Mouse (Mus musculus) intestine, embryonic 16.5 days (tissue): ENCODE data around the gene Gna13. TPM values are rescaled to one million over a fixed set of nuclear protein-coding genes. Genes with fewer than 3 reads are reported as not detected.
A peak's percentile ranks its signal among the peaks of the same experiment; 100 is the strongest.

Experiments used
- ATAC-seq: fragments of 200-750 bp; cut with Nextera tagmentation; 2 replicates; pipeline ENCODE4 v1.8.0; 2017; ENCODE audit warnings: moderate TSS enrichment, moderate library complexity
- H3K27ac ChIP-seq: fragments of 300-500 bp; sonication (generic); 2 replicates; pipeline ENCODE4 v1.5.1; 2014; ENCODE audit warnings: mild to moderate bottlenecking, low read length
- H3K27me3 ChIP-seq: fragments of 300-500 bp; sonication (generic); replicated peaks from 2 replicates; pipeline ENCODE4 v1.6.1; 2014; ENCODE audit warnings: low read length, control low read depth, mixed read lengths; ENCODE audit not compliant: control insufficient read depth, insufficient read depth
- H3K36me3 ChIP-seq: fragments of 300-500 bp; sonication (generic); 2 replicates; pipeline ENCODE4 v1.6.1; 2014; ENCODE audit warnings: low read length, control low read depth; ENCODE audit not compliant: control insufficient read depth, insufficient read depth
- H3K4me1 ChIP-seq: fragments of 300-500 bp; sonication (generic); 2 replicates; pipeline ENCODE4 v1.6.1; 2014; ENCODE audit warnings: low read length, control low read depth, mixed read lengths; ENCODE audit not compliant: control insufficient read depth, insufficient read depth
- H3K4me2 ChIP-seq: fragments of 300-500 bp; sonication (generic); 2 replicates; pipeline ENCODE4 v1.6.1; 2014; ENCODE audit warnings: low read depth, low read length, control low read depth
- H3K4me3 ChIP-seq: fragments of 300-500 bp; sonication (generic); 2 replicates; pipeline ENCODE4 v1.5.1; 2014; ENCODE audit warnings: mild to moderate bottlenecking, low read length
- H3K9ac ChIP-seq: fragments of 300-500 bp; sonication (generic); 2 replicates; pipeline ENCODE4 v1.6.1; 2014; ENCODE audit warnings: low read depth, low read length
- H3K9me3 ChIP-seq: fragments of 300-500 bp; sonication (generic); 2 replicates; pipeline ENCODE4 v1.6.1; 2016; ENCODE audit warnings: low read length, control low read depth; ENCODE audit not compliant: control insufficient read depth
- WGBS: fragments of 180-500 bp; shearing (Covaris S2); extraction: QIAGEN DNeasy Blood & Tissue Kit; methylation state at CpG from one replicate; pipeline ENCODE4 v1.1.7; 2014; 5-methylcytosine and 5-hydroxymethylcytosine counted together
- polyA plus RNA-seq: library from polyadenylated mRNA; unstranded; fragments of >200 nt; fragmentation: Nextera tagmentation; extraction: Ambion mirVana; gene quantifications from 2 replicates; pipeline ENCODE4 v1.2.1, GENCODE M21; 2015

The Gna13 gene
- polyA plus RNA-seq, 1 experiment from 2014 or later = 36.1 TPM

GRCm38 (mm10) chr11:109355771-109356388, 6.8 kb upstream of the Gna13 start:
- Histone ChIP-seq H3K4me2 (no peak overlapping the region), H3K27ac (peak overlapping the region; percentile 43)
- no peak for ATAC-seq

DNA sequence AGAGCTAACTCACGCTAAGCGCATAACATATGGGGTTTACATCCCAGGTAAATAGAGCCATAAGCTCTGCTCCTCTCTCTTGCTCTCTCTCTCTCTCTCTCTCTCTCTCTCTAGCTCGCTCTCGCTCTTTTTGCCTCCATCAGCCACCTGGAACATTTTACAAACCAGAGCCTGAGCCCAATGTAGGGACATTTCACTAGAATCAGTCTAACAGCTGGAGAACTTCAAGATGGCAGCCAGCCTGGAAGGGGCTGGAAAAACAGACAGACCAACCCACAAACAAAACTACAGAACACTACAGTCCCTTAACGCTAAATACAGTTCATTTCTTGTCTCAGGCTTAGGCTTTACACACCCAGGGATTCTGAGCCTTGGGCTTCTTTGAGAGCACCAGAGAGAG, 5.5 kb upstream of the Gna13 start:
- Histone ChIP-seq H3K9ac (no peak overlapping the region), H3K27ac (peak overlapping the region; percentile 30; the same call in 1 of the 2 replicates), H3K4me1 (peaks cover 49% of the 10 kb centered on the region), H3K4me3 (no peak overlapping the region), H3K36me3 (no peaks in the 10 kb centered on the region), H3K9me3 (no peaks in the 10 kb centered on the region), H3K4me2 (no peak overlapping the region), H3K27me3 (no peaks in the 10 kb centered on the region)
- 66% methylated on average over 5 of the region's 5 CpGs for whole genome bisulfite sequencing
- no peak for ATAC-seq

More at GRCm38 (mm10) chr11:109355771-109356388, 6.8 kb upstream of the Gna13 start:
- Histone ChIP-seq H3K4me3 (no peak overlapping the region), H3K36me3 (no peaks in the 10 kb centered on the region), H3K27me3 (no peaks in the 10 kb centered on the region), H3K9ac (peak overlapping the region; percentile 11; the same call in 1 of the 2 replicates), H3K9me3 (no peaks in the 10 kb centered on the region), H3K4me1 (peaks cover 43% of the 10 kb centered on the region)
- 46% methylated on average over 16 of the region's 16 CpGs for WGBS

GRCm38 (mm10) chr11:109358549-109358948, 4.1 kb upstream of the Gna13 start:
- H3K27me3 ChIP-seq = no peaks in the 10 kb centered on the region
- H3K4me1 ChIP-seq = peaks cover 44% of the 10 kb centered on the region
- peak overlapping the region; percentile 84 for H3K27ac ChIP-seq
- no peak overlapping the region for H3K4me2 ChIP-seq
- no peak overlapping the region for H3K4me3 ChIP-seq
- H3K9ac ChIP-seq = no peak overlapping the region
- 43% methylated on average over 3 of the region's 3 CpGs for WGBS
- no peaks in the 10 kb centered on the region for H3K36me3 ChIP-seq
- ATAC-seq = no peak
- H3K9me3 ChIP-seq = no peaks in the 10 kb centered on the region

DNA sequence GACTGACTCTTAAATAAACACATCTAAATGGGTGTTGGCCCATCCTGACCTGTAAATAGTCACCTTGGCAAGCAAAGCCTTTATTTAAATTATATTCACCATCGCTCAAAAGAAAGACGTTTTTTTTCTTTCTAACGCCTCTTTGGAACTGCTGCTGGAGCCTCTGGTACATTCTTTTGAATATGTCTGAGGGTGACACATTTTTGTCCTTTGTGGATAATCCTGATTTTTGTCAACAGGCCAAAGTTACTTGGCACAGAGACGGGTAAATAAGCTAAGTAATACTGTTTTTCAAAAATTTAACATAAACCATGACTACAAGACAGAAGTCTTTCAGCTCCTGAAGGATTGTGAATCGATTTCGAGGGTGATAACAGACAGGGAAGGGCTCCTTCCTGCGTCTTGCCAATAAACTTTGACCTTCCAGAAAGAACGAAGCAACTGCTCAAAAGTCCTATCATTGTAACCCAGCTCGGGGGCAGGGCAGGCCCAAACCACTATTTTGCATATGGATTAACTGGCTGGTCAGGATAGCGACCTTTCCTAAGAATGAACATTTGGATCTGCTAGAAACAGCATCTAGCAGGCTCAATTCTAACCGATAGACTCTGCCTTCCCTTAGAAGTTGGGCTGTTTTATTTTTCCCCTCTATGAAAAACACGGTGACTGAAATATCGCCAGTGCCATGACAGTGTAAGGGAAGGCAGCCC, 3.4 kb upstream of the Gna13 start:
- Histone ChIP-seq H3K9me3 (no peaks in the 10 kb centered on the region), H3K4me3 (no peak overlapping the region), H3K4me2 (0 out of 2 replicates have a peak overlapping the region, but pooled peaks have one; percentile 5), H3K36me3 (no peaks in the 10 kb centered on the region), H3K27me3 (no peaks in the 10 kb centered on the region), H3K9ac (peak overlapping the region; percentile 13; the same call in 1 of the 2 replicates), H3K27ac (peak overlapping the region; percentile 84), H3K4me1 (peaks cover 38% of the 10 kb centered on the region)
- ATAC-seq = no peak
- 45% methylated on average over 13 of the region's 13 CpGs for WGBS

- no peak for ATAC-seq
- H3K27ac ChIP-seq = no peak overlapping the region
- no peak overlapping the region for H3K4me3 ChIP-seq
- 78% methylated on average over 6 of the region's 6 CpGs for WGBS
- no peak overlapping the region for H3K4me2 ChIP-seq
- H3K27me3 ChIP-seq = no peaks in the 10 kb centered on the region
- no peaks in the 10 kb centered on the region for H3K36me3 ChIP-seq
- no peaks in the 10 kb centered on the region for H3K9me3 ChIP-seq
- peaks cover 47% of the 10 kb centered on the region for H3K4me1 ChIP-seq
- H3K9ac ChIP-seq = no peak overlapping the region
Measured at GRCm38 (mm10) chr11:109360102-109360501, 2.5 kb upstream of the Gna13 start.

- no peaks in the 10 kb centered on the region for H3K9me3 ChIP-seq
- H3K4me2 ChIP-seq = no peak overlapping the region
- peaks cover 50% of the 10 kb centered on the region for H3K4me1 ChIP-seq
- 0 out of 2 replicates have a peak overlapping the region, but pooled peaks have one; percentile 87 for H3K27ac ChIP-seq
- H3K36me3 ChIP-seq = peaks cover under 1% of the 10 kb centered on the region; the same call in 1 of the 2 replicates
- H3K27me3 ChIP-seq = no peaks in the 10 kb centered on the region
- H3K9ac ChIP-seq = no peak overlapping the region
- ATAC-seq = no peak
- H3K4me3 ChIP-seq = no peak overlapping the region
- WGBS = 54% methylated on average over 12 of the region's 12 CpGs
Measured at GRCm38 (mm10) chr11:109360581-109361040, 2.0 kb upstream of the Gna13 start.

DNA sequence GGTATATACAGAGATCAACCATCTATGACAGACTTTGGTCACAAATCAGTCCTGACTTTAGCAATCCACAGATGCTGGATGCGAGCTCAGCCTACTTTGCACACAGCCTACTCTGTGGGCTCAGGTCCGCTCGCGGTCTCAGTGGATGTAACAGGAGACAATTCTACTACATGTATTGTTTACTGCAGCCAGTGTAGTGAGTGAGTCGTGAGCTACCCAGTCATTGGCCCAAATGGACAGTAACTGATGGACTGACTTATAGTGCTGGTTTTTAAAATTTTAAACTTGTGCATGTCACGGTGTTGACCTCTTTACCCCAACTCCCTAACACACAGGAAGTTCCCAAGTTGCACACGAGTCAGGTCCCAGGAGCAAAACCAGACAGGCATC, 1.4 kb upstream of the Gna13 start:
- Histone ChIP-seq H3K4me3 (no peak overlapping the region; the same call in 1 of the 2 replicates), H3K9ac (peak overlapping the region; percentile 85; the same call in 1 of the 2 replicates)
- 69% methylated on average over 7 of the region's 7 CpGs for WGBS

DNA sequence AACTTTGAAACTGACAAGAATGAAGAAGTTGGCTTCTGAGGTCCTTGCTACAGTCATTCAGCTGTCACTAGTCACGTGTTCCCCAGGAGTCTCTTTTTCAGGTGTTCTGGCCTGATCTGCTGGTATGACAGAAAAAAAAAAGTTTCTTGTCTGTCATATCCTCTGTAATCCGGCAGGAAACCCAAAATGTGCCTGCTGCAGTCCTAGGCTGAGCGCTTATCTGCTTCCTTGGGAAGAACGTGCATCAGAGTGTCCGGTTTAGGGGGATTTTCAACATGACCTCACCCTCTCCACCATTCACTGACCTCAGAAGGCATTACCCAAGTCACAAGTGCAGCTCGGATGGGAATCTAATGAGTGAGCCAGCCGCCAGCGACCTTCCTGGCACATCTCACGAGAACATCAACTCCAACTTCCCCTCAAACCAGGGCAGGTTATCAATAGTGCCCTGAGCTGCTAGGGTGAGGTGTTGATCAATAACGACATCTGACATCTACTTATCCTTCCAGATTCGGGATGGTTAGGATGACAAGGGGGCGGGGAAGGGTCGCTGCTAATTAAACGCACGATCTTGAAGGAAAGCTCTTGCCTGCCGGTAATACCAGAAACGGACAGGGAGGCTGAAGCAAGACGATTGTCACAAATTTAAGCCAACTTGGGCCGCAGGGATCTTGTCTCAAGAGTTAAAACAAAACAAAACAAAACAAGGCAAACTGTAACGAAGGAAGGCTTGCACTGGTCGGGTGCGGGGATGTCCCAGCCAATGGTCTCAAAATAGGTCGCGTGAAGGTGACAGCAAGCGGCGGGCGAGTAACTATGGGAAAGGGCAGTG, 784 bp upstream of the Gna13 start:
- H3K36me3 ChIP-seq = peaks cover 3% of the 10 kb centered on the region; the same call in 1 of the 2 replicates
- ATAC-seq = peak; percentile 8; the same call in 1 of the 2 replicates
- H3K4me2 ChIP-seq = peak overlapping the region; percentile 67
- WGBS = 8% methylated on average over 27 of the region's 27 CpGs
- H3K9ac ChIP-seq = peak overlapping the region; percentile 85
- H3K9me3 ChIP-seq = no peaks in the 10 kb centered on the region
- peak overlapping the region; percentile 91 for H3K4me3 ChIP-seq
- peak overlapping the region; percentile 87 for H3K27ac ChIP-seq
- H3K4me1 ChIP-seq = peaks cover 49% of the 10 kb centered on the region
- H3K27me3 ChIP-seq = no peaks in the 10 kb centered on the region

More for the DNA sequence above, 1.4 kb upstream of the Gna13 start:
- Histone ChIP-seq H3K9me3 (no peaks in the 10 kb centered on the region), H3K4me1 (peaks cover 49% of the 10 kb centered on the region), H3K27ac (peak overlapping the region; percentile 87), H3K36me3 (peaks cover 3% of the 10 kb centered on the region; the same call in 1 of the 2 replicates), H3K4me2 (peak overlapping the region; percentile 67), H3K27me3 (no peaks in the 10 kb centered on the region)
- no peak for ATAC-seq
